Mouse (Mus musculus) limb, embryonic 15.5 days (tissue): Measurements from ENCODE around the gene Vamp2. TPM values are rescaled to one million over a fixed set of nuclear protein-coding genes. Genes with fewer than 3 reads are reported as not detected.

Source experiments
- ATAC-seq: fragments of 200-750 bp; cut with Nextera tagmentation; 2 replicates; pipeline ENCODE4 v1.8.0; 2017; ENCODE audit warnings: low read depth, moderate TSS enrichment; ENCODE audit not compliant: insufficient number of reproducible peaks, low FRiP score, low TSS enrichment
- H3K27ac ChIP-seq: fragments of 300-500 bp; sonication (generic); 2 replicates; pipeline ENCODE4 v1.5.1; 2015; ENCODE audit warnings: moderate library complexity, mild to moderate bottlenecking, inconsistent platforms
- H3K27me3 ChIP-seq: fragments of 300-500 bp; sonication (generic); 2 replicates; pipeline ENCODE4 v1.6.1; 2015; ENCODE audit warnings: inconsistent platforms
- H3K36me3 ChIP-seq: fragments of 300-500 bp; sonication (generic); 2 replicates; pipeline ENCODE4 v1.6.1; 2015; ENCODE audit warnings: inconsistent platforms
- H3K4me1 ChIP-seq: fragments of 300-500 bp; sonication (generic); 2 replicates; pipeline ENCODE4 v1.6.1; 2015; ENCODE audit warnings: inconsistent platforms
- H3K4me2 ChIP-seq: fragments of 300-500 bp; sonication (generic); 2 replicates; pipeline ENCODE4 v1.6.1; 2015; ENCODE audit warnings: mild to moderate bottlenecking, inconsistent platforms
- H3K4me3 ChIP-seq: fragments of 300-500 bp; sonication (generic); 2 replicates; pipeline ENCODE4 v1.5.1; 2015; ENCODE audit warnings: mild to moderate bottlenecking, inconsistent platforms
- H3K9ac ChIP-seq: fragments of 300-500 bp; sonication (generic); 2 replicates; pipeline ENCODE4 v1.6.1; 2015; ENCODE audit warnings: inconsistent platforms
- H3K9me3 ChIP-seq: fragments of 300-500 bp; sonication (generic); 2 replicates; pipeline ENCODE4 v1.6.1; 2016; ENCODE audit warnings: inconsistent platforms
- WGBS: fragments of 180-500 bp; shearing (Covaris S2); methylation state at CpG from one replicate; pipeline ENCODE4 v1.1.7; 2015; 5-methylcytosine and 5-hydroxymethylcytosine counted together
- polyA plus RNA-seq: library from polyadenylated mRNA; unstranded; fragments of >200 nt; fragmentation: Nextera tagmentation; extraction: Ambion mirVana; gene quantifications from 2 replicates; pipeline ENCODE4 v1.2.1, GENCODE M21; 2015

Vamp2 gene
- polyA plus RNA-seq, 1 experiment from 2014 or later, result 95.0 TPM

GRCm38 (mm10) chr11:69134622-69134968, 46.3 kb downstream of the Vamp2 start:
- Histone ChIP-seq H3K4me2 (peak overlapping the region; percentile 73), H3K27me3 (no peaks in the 10 kb centered on the region), H3K9me3 (no peaks in the 10 kb centered on the region), H3K4me3 (peak overlapping the region; percentile 50), H3K4me1 (peaks cover 12% of the 10 kb centered on the region), H3K27ac (no peak overlapping the region), H3K9ac (no peak overlapping the region), H3K36me3 (no peaks in the 10 kb centered on the region)
- peak; percentile 49 for ATAC-seq
- WGBS, result 26% methylated on average over 8 of the region's 8 CpGs

GRCm38 (mm10) chr11:69135361-69135760, 47.1 kb downstream of the Vamp2 start:
- WGBS, result 82% methylated on average over 6 of the region's 6 CpGs
- no peak for ATAC-seq

More at GRCm38 (mm10) chr11:69135361-69135760, 47.1 kb downstream of the Vamp2 start:
- Histone ChIP-seq H3K27ac (no peak overlapping the region), H3K4me3 (no peak overlapping the region), H3K9ac (no peak overlapping the region), H3K27me3 (no peaks in the 10 kb centered on the region), H3K4me2 (no peak overlapping the region), H3K36me3 (no peaks in the 10 kb centered on the region), H3K4me1 (peaks cover 12% of the 10 kb centered on the region), H3K9me3 (no peaks in the 10 kb centered on the region)

Other genes with a start within 250 kb of the Vamp2 start
- 124 and 128 TPM in 2 replicates for gene Ndel1, start 216.6 kb upstream of the Vamp2 start, polyA plus RNA-seq
- gene Rnf222, start 199.9 kb upstream of the Vamp2 start, polyA plus RNA-seq, result 4.2 and 5.1 TPM in 2 replicates
- 838 and 986 TPM in 2 replicates for gene Rpl26, start 186.9 kb upstream of the Vamp2 start, polyA plus RNA-seq
- gene Odf4, start 161.4 kb upstream of the Vamp2 start, polyA plus RNA-seq, result not detected in 2 replicates
- 7.8 and 8.8 TPM in 2 replicates for gene Arhgef15, start 131.0 kb upstream of the Vamp2 start, polyA plus RNA-seq
- gene Slc25a35, start 120.4 kb upstream of the Vamp2 start, polyA plus RNA-seq, result 2.1 and 2.3 TPM in 2 replicates
- gene Rangrf, start 113.3 kb upstream of the Vamp2 start, polyA plus RNA-seq, result 39.0 and 42.1 TPM in 2 replicates
- 23.6 and 25.0 TPM in 2 replicates for gene Pfas, start 80.0 kb upstream of the Vamp2 start, polyA plus RNA-seq
- gene Ctc1, start 72.6 kb upstream of the Vamp2 start, polyA plus RNA-seq, result 42.5 TPM in 2 replicates
- gene Aurkb, start 42.8 kb upstream of the Vamp2 start, polyA plus RNA-seq, result 111 and 121 TPM in 2 replicates
- 12.9 and 13.7 TPM in 2 replicates for gene Borcs6, start 28.8 kb upstream of the Vamp2 start, polyA plus RNA-seq
- 64.8 and 65.5 TPM in 2 replicates for gene Tmem107, start 17.7 kb upstream of the Vamp2 start, polyA plus RNA-seq
- 24.3 and 28.9 TPM in 2 replicates for gene Per1, start 6.7 kb downstream of the Vamp2 start, polyA plus RNA-seq
- gene Hes7, start 31.9 kb downstream of the Vamp2 start, polyA plus RNA-seq, result 0.58 and 0.68 TPM in 2 replicates
- 0.40 and 0.49 TPM in 2 replicates for gene 9130213A22Rik, start 34.1 kb downstream of the Vamp2 start, polyA plus RNA-seq
- gene Aloxe3, start 37.4 kb downstream of the Vamp2 start, polyA plus RNA-seq, result 11.7 and 14.9 TPM in 2 replicates
- gene Alox12b, start 68.5 kb downstream of the Vamp2 start, polyA plus RNA-seq, result 53.5 and 60.5 TPM in 2 replicates
- gene Alox8, start 109.4 kb downstream of the Vamp2 start, polyA plus RNA-seq, result 0.12 and 0.20 TPM in 2 replicates
- gene Gucy2e, start 148.5 kb downstream of the Vamp2 start, polyA plus RNA-seq, result 0.22 TPM in 1 of 2 replicates, not detected in the other
- gene Cntrob, start 235.3 kb downstream of the Vamp2 start, polyA plus RNA-seq, result 18.8 and 20.6 TPM in 2 replicates
- 144 and 145 TPM in 2 replicates for gene Trappc1, start 235.5 kb downstream of the Vamp2 start, polyA plus RNA-seq
- gene Kcnab3, start 237.8 kb downstream of the Vamp2 start, polyA plus RNA-seq, result 2.2 and 2.3 TPM in 2 replicates